Mouse (Mus musculus) neutrophil, adult 65 days (primary cell): Measurements from ENCODE around the gene Oat. TPM values are rescaled to one million over a fixed set of nuclear protein-coding genes. Genes with fewer than 3 reads are reported as not detected.

ENCODE experiments used
- total RNA-seq: library from RNA; stranded (reverse); gene quantifications from 2 replicates; pipeline ENCODE4 v1.2.4, GENCODE M21; 2023

Oat gene
- 49.4 and 55.1 TPM in 2 replicates for total RNA-seq

GRCm38 (mm10) chr7:132576116-132576650 is at the start of gene Oat:
Gene Oat (minus strand): TSS chr7:132576398.

GRCm38 (mm10) chr7:132610468-132611318 is 34.5 kb upstream of the Oat start, which contains the start of gene Lhpp:
Gene Lhpp (plus strand): TSS chr7:132610638.

GRCm38 (mm10) chr7:132599071-132599975 is 23.1 kb upstream of the Oat start, which contains the start of gene Nkx1-2:
Gene Nkx1-2 (minus strand): TSS chr7:132599637.

Other genes with a start within 250 kb of the Oat start
- gene Nkx1-2, start 23.2 kb upstream of the Oat start, total RNA-seq = not detected in 2 replicates
- 1.9 and 3.1 TPM in 2 replicates for gene Lhpp, start 34.2 kb upstream of the Oat start, total RNA-seq
- gene Fam53b, start 237.5 kb upstream of the Oat start, total RNA-seq = 45.7 and 63.4 TPM in 2 replicates